Mouse (Mus musculus) embryonic fibroblast, embryonic 13.5 days (primary cell): ENCODE results near the gene Mycbp.

Source experiments
- CTCF ChIP-seq: IDR thresholded peaks from 2 replicates; pipeline ENCODE4 v1.5.1; 2011; ENCODE audit warnings: mild to moderate bottlenecking, control low read depth, low read length, moderate library complexity, borderline replicate concordance; ENCODE audit not compliant: insufficient read depth
- POLR2A ChIP-seq: IDR thresholded peaks from 2 replicates; pipeline ENCODE4 v1.6.1; 2011; ENCODE audit warnings: low read depth, mild to moderate bottlenecking, control low read depth, low read length, moderate library complexity

GRCm38 (mm10) chr4:123904333-123905125 lies at the start of gene Mycbp:
- TF ChIP-seq CTCF (no peak), POLR2A (peak; percentile 63)
